Mouse (Mus musculus) cortical plate, adult 2 months (tissue): Measurements from ENCODE around the gene Fem1a.

Source experiments
- CTCF ChIP-seq: fragments of 200-500 bp; IDR thresholded peaks from 2 replicates; pipeline ENCODE4 v1.5.1; 2011; ENCODE audit warnings: mild to moderate bottlenecking, control low read depth, low read length; ENCODE audit not compliant: insufficient read depth; ENCODE audit errors: extremely low read depth
- POLR2A ChIP-seq: fragments of 200-500 bp; IDR thresholded peaks from 2 replicates; pipeline ENCODE4 v1.6.1; 2011; ENCODE audit warnings: mild to moderate bottlenecking, low read length, control low read depth; ENCODE audit not compliant: insufficient read depth; ENCODE audit errors: extremely low read depth

- TF ChIP-seq CTCF, result no peak
- TF ChIP-seq POLR2A, result no peak
These were observed 22.7 kb upstream of the Fem1a start for GRCm38 (mm10) chr17:56233818-56234469.
